Comparison of ENCODE assay signal across 8 mouse cellular contexts in the genomic region with DNA sequence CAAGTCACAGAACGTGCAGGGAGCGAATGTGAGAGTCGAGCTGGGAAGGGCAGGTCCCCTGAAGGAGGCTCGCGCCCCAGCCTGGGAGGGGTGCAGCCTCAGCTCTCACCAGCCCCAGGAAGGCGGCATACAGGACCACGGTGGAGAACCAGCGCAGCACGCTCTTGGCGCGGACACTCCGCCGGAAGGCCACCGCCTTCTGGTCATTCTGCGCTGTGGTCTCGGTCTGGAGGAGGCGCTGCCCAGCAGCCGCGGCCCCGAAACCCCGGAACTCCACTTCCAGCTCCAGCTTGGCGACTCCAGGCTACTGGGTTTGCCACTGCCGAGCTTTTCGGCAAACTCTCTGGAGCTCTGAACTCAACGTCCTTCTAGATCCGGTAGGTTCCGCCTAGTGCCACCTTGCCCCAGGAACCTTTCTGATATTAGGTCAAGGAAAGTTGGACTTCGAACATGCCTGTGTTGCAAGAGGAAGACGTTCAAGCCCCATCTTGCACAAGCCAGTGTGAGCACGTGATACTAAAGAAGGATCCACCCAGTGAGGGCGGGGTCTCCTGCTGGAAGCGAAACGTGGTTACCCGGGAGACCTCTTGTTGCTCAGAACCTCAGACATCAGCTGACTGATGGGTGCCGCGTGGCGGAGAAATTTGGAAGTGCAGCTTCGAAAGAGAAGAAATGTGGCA. TPM values are rescaled to one million over a fixed set of nuclear protein-coding genes. Genes with fewer than 3 reads are reported as not detected.
DNase-seq lines count a peak whose midpoint lies in the region; ATAC-seq lines count a peak whose summit lies in the region.

A gene (minus strand): TSS at position 393 of the 680 bp plus-strand sequence.

- peak within 1 kb of the TSS; percentile 44 for H3K4me3 ChIP-seq in intestine, embryonic 14.5 days (ENCODE audit: low read depth, low read length)

- no peaks in the 10 kb centered on the region for H3K27me3 ChIP-seq in intestine, embryonic 14.5 days (replicated peaks; ENCODE audit: control insufficient read depth, insufficient read depth, low read length)

- intact Hi-C loops in left cerebral cortex, postnatal 14 days (cut with DNase I): loop anchor here (2.0 to 5.0 kb wide), 2 partner anchors 67 to 253 kb away; a partner anchor contains a TSS

- no peaks in the 10 kb centered on the region for H3K36me3 ChIP-seq in intestine, embryonic 14.5 days (ENCODE audit: control insufficient read depth, insufficient read depth, low read length)

- ATAC-seq in intestine, embryonic 14.5 days (replicated peaks; ENCODE audit: low FRiP score, low TSS enrichment, low read depth): peak; percentile 100

- under 1% methylated on average over 38 of the region's 38 CpGs for WGBS in intestine, embryonic 14.5 days

- peak; percentile 86 to 87 for DNase-seq in adrenal gland, adult 18-20 months (ENCODE audit: low spot score in 2 of 2)
- DNase-seq in embryo, embryonic 11 days: peak; percentile 97
- DNase-seq in gastrocnemius, postnatal 25 days: peak; percentile 94
- DNase-seq in intestine, embryonic 14.5 days (ENCODE audit: low spot score): peak; percentile 94
- DNase-seq in left cerebral cortex, postnatal 14 days (ENCODE audit: low spot score in 2 of 2): peak; percentile 90 to 97
- peak; percentile 96 for DNase-seq in mesoderm, embryonic 11.5 days (ENCODE audit: low read depth, low spot score)
- DNase-seq in right cerebral cortex, postnatal 36 days (ENCODE audit: low spot score in 2 of 2): peak; percentile 85 to 90
- peak; percentile 97 for DNase-seq in yolk sac, embryonic 10.5 days (ENCODE audit: low spot score)

- H3K9ac ChIP-seq in intestine, embryonic 14.5 days (ENCODE audit: low read length): peak within 1 kb of the TSS; percentile 25

- H3K4me1 ChIP-seq in intestine, embryonic 14.5 days (replicated peaks; ENCODE audit: control insufficient read depth, insufficient read depth, low read length): no peaks in the 10 kb centered on the region

- H3K4me2 ChIP-seq in intestine, embryonic 14.5 days (ENCODE audit: low read length): peak within 1 kb of the TSS; percentile 62

- 0 out of 2 replicates have a peak within 1 kb of the TSS, but pooled peaks have one; percentile 1 for H3K27ac ChIP-seq in intestine, embryonic 14.5 days (ENCODE audit: low read depth)

- H3K9me3 ChIP-seq in intestine, embryonic 14.5 days (ENCODE audit: control insufficient read depth, low read length): no peaks in the 10 kb centered on the region

RNA-seq across cellular contexts. Expression of the gene that starts here (rescaled TPM):
- total RNA-seq in adrenal gland, adult 18-20 months (2021): 10 to 100 TPM in 1 of 2 experiments, 1 to 10 TPM in 1; 2.3 to 10.8 TPM
- total RNA-seq in gastrocnemius, postnatal 25 days (2021): 1 to 10 TPM; 3.7 to 5.4 TPM
- 1.2 and 1.4 TPM in 2 replicates for polyA plus RNA-seq in intestine, embryonic 14.5 days (2014; fragmentation: Nextera tagmentation; extraction: Ambion mirVana)
- total RNA-seq in left cerebral cortex, postnatal 14 days (2021): under 1 TPM in 1 of 2 experiments, not detected in 1; 0.20 TPM

Comparison
In these comparisons a context has a peak if more than half of its experiments do, and no peak if none do; other contexts are left out.
1. Peak in every context shown above with its lines: DNase-seq, ATAC-seq, H3K4me3 ChIP-seq and H3K27ac ChIP-seq.
2. Peak in DNase-seq in left cerebral cortex, postnatal 14 days; RNA of the gene not detected or under 1 TPM.